Mouse (Mus musculus): ENCODE data around the gene Spata31d1a. TPM values are rescaled to one million over a fixed set of nuclear protein-coding genes. Genes with fewer than 3 reads are reported as not detected.
"Not testable (repeated sequence)": the region's sequence is repeated elsewhere in the genome, so short reads cannot be mapped to it uniquely, and the experiment has no call there.

The Spata31d1a gene
- total RNA-seq, 4 experiments from 2014 or later, result 0.11 to 0.23 (median 0.14) TPM

DNA sequence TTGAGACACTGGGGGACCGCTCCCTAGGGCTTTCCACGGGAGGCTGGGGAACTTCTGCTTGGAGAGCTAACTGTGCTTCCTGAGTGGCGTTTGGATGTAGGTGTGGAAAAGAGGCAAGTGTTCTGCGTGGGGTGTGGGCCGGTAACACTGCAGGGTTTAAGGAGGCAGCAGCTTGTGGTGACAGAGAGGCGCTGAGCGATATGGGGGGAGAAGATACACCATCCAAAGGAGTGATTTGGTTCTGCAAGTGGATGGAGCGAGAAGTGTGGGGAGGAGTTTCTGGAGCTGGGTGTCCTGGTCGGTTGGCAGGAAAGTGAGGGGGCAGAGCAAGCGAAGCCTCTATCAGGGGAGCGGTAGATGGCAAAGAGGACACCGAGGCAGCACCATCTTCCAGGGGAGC, 6.6 kb downstream of the Spata31d1a start:
- peak; percentile 20 to 56 for DNase-seq (ENCODE audit: low spot score in 2 of 2)

DNA sequence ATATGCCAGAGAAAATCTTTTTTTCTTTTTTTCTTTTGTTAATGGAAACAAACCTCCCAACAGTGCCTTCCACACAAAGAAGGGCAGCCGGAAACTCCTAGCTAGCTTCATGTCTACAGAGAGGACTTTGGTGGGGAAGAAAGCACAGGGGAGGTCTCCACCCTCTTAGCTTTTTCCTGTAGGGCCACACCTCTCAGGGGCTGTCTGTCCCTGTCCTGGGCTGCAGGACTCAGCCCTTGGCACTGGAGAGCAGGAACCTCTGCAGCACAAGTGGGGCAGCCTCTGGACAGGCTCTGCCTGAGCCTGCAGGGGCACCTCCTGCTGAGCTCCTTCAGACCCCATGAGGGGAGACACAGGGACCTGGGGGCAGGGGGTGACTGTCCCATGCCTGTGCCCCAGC, 10.0 kb downstream of the Spata31d1a start:
- not testable (repeated sequence) for DNase-seq (ENCODE audit: low spot score in 2 of 2)

DNA sequence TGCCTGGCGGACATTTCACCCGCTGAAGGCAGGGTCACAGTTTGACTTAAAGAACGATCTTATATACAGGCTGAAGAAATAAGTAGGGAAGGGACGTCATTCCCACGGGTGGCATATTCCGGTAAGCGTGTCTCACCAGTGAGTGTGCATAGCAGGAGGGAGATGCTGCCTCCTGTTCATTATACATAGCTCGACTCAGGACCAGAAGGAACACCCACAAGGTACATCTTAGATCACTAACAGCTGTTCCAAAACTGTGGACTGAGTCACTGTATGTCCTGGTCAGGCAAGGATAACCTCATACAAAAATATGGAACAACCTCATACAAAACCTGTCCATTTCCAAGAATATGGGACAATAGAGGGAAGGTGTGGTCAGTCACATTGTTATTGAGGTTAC, 11.0 kb downstream of the Spata31d1a start:
- DNase-seq (ENCODE audit: low spot score in 2 of 2), result peak in 1 of 2 experiments; percentile 27

DNA sequence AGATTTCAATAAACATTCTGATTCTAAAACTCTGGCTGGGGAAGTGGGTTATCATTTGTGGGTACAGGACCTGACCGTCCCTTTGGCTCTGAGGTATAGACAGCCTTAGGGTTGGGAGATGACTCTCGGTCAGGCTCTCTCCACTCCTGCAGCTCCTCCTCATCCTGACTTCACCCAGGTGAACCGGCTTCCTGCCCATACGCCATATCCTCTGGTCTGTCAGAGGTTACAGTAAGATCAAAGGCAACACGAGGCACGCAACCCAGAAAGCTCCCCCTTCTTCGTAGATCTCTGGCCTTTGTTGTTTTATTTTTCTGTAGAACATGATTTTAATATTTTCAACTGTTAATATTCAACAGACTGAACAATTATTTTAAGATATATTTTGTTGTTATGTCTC, 14.3 kb downstream of the Spata31d1a start:
- DNase-seq (ENCODE audit: low spot score in 2 of 2), result no peak

DNA sequence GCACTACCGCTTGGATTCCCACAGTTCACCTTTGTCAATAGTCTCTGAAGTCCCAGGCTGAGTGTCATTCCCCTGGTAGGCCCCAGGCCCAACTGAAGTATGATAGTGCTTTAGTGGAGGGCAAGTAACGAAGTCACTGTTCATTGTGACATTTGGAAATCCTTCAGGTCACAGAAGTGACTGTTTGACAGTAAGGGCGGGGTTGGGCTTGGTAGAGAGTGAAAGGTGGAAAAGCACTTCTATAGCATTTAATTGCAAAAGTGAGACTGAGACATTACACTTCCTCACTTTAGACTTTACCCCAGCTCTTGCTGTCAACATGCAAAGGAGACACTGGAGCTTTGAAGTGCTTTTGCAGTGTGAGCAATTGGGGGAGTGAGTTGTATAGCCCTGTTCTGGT, 16.1 kb downstream of the Spata31d1a start, which contains the start of gene 4921517D22Rik:
TSS of gene 4921517D22Rik (minus strand) at position 101 of the 400 bp plus-strand sequence.
- DNase-seq (ENCODE audit: low spot score in 2 of 2), result no peak

DNA sequence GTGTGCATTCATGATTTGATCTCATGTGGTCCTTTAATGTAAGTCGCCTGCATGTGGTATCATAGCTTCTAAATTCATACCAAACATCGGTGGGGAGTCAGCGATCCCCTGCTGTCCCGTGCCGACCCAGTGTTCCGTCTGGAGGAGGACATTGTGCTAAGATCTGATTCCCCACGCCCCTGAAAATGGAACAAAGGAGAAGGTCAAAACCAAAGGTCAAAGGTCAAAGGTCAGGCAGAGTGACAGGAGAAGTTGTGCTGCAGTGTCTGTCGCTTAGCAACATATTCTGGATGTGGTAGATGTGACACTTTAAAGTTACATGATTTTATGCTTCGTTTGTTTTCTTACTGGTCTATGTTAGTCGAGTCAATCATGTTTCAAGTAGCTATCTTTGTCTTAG, 18.7 kb downstream of the Spata31d1a start:
- DNase-seq (ENCODE audit: low spot score in 2 of 2), result no peak

DNA sequence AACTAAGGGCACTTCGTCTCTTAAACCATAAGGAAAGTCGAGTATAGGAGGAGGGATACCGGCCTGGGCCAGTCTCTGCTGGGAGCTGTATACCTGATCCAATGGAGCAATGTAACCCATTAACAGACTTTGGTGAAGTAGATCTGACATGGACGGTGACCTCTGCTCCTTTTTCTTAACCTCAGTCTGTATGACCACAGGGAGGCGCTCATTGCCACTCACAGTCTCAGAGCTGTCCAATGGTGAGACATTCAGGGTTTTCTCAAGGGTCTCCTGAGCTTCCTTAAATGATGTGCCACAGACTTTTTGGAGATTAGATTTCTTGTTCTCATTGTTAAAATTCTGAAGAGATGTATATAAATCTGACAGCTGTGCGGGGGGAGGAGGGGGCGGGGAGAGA, 19.6 kb downstream of the Spata31d1a start:
- DNase-seq (ENCODE audit: low spot score in 2 of 2), result no peak

DNA sequence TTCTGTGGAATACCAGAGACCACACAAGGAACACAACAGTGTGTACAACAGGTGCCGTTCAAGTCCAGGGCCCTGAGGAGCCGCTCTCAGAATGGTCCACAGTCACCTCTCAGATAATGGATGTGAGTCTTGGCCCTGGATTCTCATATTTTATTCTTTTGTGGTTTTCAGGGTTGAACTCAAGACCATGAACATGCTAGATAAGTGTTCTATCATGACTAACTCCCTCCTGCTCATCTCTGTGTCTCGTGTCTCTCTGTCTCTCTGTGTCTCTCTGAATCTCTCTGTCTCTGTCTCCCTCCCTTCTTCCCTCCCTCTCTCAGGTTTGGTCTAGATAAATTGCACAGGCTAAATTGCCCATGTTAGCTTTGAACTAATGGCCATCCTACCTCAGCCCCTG, 20.3 kb downstream of the Spata31d1a start:
- DNase-seq (ENCODE audit: low spot score in 2 of 2), result no peak

DNA sequence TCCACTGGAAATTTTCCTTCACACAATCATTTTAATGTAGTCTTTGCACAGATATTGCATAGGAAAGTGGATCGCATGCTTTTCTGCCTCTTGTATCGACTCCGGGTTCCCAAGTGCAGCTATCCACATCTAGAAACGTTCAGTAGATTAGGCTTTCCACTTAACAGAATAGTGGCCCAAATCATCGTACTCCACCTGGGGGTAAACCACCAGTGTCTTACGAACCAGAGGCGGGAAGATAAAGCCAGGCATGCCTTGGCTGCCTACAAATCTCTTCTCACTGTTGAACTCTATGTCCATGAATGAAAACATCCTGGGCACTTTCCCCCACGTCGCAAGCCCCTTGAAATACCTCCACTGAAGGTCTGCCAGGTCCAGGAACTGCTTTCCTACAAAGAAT, 20.8 kb downstream of the Spata31d1a start:
- DNase-seq (ENCODE audit: low spot score in 2 of 2), result no peak

DNA sequence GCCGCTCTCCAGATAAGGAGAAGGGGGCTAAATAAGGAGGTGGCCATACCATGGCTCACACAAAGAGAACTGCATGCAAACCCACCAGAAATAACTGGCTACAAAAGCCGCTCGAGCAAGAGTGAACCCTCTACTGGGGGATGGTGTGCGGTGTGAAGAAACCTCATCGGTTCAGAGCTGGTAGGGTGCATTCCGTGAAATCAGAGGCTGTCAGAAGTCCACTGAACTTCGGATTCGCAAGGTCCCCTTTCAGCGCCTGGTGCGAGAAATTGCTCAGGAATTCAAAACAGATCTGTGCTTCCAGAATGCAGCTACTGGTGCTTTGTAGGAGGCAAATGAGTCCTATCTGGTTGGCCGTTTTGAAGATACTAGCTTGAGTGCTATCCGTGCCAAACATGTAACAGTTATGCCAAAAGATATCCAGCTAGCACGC, 21.8 kb downstream of the Spata31d1a start:
- no peak for DNase-seq (ENCODE audit: low spot score in 2 of 2)

DNA sequence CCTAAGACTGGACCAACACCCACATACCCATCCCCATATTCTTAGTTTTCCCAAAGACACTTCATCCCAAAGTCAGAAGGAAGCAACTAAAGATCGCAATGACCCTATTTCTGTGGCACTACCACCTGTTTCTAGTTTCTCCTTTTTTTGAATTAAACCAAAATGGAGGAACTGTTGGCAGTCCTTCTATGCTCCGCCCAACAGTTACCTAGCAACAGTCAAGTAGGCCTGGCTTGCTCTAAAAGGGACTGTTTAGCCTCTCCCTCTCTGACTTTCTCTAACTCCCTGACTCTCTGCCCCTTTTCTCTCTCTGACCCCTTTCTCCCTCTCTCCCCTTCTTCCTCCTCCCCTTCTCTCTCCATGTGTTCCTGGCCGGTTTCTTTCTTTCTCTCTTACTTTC, 24.9 kb downstream of the Spata31d1a start:
- no peak for DNase-seq (ENCODE audit: low spot score in 2 of 2)

DNA sequence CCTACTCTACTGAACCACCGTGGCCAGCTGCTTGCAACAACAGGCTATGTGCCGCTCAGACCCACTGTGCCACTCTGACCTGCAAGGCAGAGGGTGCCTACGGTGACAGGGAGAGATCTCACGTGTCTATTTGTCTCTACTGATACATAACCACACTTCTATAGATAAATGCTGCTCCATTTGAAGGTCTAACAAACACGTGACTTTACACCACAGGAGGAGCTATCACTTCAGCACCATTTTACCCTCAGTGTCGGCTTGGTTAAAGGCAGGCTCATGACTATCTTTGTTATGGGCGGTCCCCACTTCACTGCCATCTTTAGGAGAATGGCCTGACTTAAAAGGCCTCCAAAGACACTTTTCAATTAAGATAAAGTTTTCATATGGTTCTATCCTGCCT, 27.5 kb downstream of the Spata31d1a start:
- DNase-seq (ENCODE audit: low spot score in 2 of 2), result no peak

DNA sequence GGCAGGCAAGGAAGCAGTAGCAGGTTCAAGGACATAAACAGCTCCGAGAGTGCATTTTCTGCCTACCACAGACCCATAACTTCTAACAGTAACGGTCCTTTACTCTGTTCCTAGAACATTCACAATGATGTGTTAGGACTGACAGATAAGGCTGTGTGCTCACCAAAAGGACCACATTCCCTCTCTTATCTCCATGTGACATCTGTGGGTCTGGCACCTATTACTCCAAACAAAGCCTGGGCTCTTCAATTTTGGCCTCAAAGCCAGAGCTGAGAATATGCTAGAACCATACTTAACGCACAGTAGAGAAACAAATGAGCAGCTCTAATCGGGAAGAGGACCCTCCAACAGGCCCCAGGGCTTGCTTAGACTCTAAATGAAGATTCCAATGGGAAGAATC, 30.2 kb downstream of the Spata31d1a start:
- no peak for DNase-seq (ENCODE audit: low spot score in 2 of 2)

DNA sequence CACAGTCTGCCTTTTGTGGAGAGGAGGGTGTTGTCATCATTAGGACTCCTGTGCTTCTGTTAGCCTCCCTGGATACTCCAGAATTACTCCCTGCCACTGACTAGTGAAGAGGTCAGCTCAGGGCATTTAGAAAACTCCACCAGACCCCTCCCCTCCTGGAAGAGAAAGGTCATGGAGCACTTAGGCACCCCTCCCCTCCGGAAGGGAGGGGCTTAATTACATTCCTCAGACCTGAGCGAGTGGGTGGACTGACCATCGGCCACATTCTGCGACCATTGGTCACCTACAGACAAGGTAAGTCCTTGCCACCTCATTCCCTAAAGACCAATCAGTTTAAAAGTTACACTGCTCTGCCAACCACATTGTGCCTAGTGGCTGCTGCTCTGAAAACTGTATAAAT, 30.8 kb downstream of the Spata31d1a start:
- no peak for DNase-seq (ENCODE audit: low spot score in 2 of 2)

DNA sequence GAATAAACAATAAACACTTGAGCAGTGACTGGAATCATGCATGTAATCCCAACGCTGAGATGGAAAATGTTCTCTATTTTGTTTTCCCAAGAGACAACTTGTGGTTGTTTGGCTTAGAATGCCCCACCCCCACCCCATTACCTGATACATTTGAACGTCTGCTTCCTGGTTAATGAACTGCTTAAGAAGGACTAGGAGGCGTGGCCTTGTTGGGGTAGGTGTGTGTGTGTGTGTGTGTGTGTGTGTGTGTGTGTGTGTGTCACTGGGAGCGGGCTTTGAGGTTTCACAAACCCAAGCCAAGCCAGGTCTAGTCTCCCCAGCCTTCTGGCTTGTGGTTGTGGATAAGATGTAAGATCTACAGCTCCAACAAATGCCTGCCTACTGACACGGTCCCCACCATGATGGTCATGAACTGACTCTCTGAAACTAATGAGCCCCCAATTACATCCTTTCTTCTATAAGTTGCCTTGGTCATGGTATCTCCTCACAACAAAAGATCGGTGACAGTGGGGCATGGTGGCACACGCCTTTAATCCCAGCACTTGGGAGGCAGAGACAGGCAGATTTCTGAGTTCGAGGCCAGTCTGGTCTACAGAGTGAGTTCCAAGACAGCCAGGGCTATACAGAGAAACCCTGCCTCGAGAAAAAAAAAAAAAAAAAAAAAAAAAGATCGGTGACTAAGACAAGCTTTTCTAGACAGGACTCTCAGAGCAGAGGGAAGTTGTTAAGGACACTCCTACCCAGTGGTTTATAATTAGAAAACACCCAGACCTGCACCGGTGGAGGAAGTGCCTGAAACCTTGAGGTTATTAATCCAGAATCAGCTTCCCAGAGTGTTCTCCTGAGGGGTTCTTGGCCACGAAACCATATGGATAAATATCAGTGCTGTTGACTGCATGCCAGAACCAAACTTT, 33.6 kb downstream of the Spata31d1a start:
- no peak for DNase-seq (ENCODE audit: low spot score in 2 of 2)

DNA sequence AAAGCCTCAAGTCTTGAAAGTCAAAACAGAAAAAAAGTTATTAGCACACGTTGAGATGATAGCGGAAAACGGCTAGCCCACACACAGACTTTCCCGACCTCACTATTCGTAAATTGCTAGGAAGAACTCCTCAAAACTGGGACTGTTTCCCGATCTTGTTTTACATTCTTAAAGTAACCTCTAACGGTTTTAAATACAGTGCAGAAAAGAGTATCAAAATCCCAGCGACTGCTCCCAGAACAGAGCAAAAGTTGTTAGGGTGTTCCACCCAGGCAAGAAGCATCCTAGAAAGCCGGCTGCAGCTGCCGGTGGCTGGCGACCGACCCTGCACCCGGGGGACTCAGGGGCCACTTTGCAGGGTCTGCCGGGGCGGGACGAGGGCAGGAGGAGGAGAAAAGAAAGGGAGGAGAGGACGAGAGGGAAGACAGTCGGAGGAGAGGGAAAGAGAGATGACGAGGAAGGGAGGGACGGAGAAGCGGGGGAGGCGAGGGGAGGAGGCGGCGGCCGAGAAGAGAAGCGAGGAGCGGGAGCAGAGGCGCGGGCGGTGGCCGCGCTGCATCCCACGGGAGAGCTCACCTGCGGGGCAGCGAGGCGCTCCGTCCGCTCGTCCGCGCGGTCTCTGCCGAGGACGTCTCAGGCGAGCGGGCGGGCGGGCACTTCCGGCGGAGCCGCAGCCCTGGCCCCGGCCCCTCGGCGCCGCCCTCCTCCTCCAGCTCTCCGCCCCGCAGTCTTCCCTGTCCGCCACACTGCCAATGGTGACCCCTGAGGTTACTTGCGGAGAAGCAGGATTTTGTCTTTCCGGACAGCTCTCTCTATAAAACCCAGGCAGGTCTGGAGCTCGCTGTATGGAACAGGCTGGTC, 34.7 kb downstream of the Spata31d1a start, which contains the start of gene Golm1:
TSS of gene Golm1 (minus strand) at position 661 of the 861 bp plus-strand sequence.
- DNase-seq (ENCODE audit: low spot score in 2 of 2), result peak in 1 of 2 experiments; percentile 32

DNA sequence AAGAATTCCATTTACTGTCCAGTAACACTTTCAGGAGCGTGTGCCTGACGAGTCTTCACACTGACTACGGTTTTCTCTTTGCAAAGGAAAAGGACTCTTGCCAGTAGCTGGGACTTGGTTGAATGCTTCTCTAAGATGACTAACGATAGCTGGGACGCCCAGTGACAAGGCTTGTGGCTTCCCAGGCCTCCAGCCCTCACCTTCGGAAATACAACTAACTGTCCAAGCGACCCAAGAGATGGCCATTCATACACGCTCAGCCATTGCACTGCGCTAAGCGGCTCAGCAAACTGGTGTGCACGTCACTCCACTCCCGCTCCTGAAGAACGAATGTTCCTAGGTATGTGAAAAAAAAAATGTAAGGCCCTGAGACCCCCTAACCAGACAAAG, 35.4 kb downstream of the Spata31d1a start:
- no peak for DNase-seq (ENCODE audit: low spot score in 2 of 2)

DNA sequence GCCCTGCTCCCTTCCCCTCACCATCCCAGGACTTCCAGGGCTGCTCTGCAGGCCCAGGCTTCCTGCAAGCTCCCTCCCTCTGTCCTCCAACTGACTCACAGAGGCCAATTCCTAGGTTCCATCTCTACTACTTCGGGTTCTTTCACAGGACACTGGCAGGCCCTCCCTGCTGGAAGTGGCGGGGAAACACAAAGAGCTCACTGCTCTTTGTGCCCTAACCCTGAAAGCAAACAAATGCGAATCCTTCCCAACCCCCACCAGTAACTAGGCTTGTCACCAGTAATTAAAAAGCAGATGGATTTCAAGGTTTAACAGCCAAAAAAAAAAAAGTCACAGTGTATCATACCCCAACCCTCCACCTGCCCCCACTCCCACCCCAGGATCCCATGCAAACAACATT, 35.9 kb downstream of the Spata31d1a start:
- no peak for DNase-seq (ENCODE audit: low spot score in 2 of 2)

DNA sequence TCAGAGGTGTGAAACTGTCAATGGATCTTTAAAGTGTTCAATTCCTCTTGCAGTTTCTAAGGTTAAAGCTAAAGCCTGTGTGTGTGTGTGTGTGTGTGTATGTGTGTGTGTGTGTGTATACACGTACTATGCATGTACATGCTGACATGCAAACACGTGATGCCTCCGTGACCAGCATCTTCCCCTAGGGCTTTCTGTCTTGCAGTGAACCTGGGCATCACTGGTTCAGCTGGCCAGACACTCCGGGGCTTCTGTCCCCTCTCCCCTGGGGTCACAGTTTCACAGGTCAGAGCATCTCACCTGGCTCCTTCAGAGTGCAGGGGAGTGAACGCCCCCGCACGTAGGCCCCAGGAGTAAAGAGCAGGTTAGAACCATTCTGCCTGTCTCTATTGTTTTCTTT, 36.5 kb downstream of the Spata31d1a start:
- no peak for DNase-seq (ENCODE audit: low spot score in 2 of 2)

DNA sequence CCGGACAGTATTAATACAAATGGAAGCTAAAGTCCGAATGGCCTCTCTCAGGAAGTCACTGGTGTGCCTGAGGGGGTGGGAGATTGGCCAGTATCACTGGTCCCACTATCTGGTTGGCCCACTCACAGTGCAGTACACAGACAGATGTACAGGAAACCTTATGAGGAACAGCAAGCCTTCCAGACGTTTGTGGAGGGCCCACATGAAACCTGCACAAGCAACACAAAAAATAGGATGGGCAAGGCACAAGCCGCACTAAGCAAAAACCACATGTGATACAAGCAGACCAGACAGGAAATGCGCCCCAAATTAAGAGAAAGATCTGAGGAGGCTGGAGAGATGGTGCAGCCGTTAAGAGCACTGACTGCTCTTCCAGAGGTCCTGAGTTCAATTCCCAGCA, 37.9 kb downstream of the Spata31d1a start:
- DNase-seq (ENCODE audit: low spot score in 2 of 2), result no peak

DNA sequence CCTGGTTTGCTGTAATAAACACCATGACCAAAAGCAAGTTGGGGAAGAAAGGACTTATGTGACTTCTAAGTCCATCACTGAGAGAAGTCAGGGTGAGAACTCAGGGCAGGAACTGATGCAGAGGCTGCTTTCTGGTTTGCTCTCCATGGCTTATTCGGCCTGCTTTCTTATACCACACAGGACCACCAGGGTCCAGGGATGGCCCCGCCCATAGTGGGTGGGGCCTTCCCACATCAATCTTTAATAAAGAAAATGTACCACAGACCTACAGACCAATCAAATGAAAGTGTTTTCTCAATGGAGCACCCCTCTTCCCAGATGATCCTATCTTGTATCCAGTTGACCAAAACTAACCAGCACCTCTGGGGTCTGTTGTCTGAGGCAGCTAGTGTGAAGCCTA, 38.6 kb downstream of the Spata31d1a start:
- no peak for DNase-seq (ENCODE audit: low spot score in 2 of 2)

DNA sequence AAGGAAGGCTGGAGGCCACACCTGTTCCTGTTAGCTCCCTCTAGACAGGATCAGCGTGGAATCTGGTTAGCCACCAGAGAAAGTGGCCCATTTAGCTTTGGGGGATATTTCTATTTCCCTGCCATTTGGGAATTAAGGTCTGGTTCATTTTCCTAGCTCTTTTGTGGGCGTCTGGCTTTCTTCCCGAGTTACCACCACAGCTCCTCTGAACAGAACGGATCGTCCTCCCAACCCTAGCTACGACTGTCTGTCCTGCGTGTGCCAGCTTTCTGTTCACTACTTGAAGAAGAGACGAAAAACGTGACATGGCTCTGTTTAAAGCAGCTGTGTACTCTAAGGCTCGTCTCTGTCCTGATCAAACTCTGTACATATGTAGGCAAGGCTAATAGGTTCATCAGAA, 40.2 kb downstream of the Spata31d1a start:
- DNase-seq (ENCODE audit: low spot score in 2 of 2), result no peak

Measured in left cerebral cortex, adult 8-10 months (tissue).